Mouse (Mus musculus) gastrocnemius, adult 2 months (tissue): Measurements from ENCODE around the gene Gsg1. TPM values are rescaled to one million over a fixed set of nuclear protein-coding genes. Genes with fewer than 3 reads are reported as not detected.

Source experiments
- DNase-seq: peaks from one replicate; pipeline ENCODE4 v3.0.0; 2022
- H3K27ac ChIP-seq: fragments of 200-600 bp; 2 replicates; pipeline ENCODE4 v1.8.1; 2022; ENCODE audit warnings: mild to moderate bottlenecking
- H3K4me3 ChIP-seq: fragments of 200-600 bp; 2 replicates; pipeline ENCODE4 v1.8.1; 2022; ENCODE audit warnings: mild to moderate bottlenecking, moderate library complexity
- CTCF ChIP-seq: fragments of 200-600 bp; IDR thresholded peaks from 2 replicates; pipeline ENCODE4 v1.8.1; 2022; ENCODE audit warnings: antibody characterized with exemption, mild to moderate bottlenecking, moderate library complexity
- intact Hi-C: fragments of 180-260 bp; cut with DNase I; formaldehyde crosslinking; loops from one replicate; pipeline ENCODE4 v1.15.1; 2025
- total RNA-seq, 2 experiments: library from RNA; stranded (reverse); gene quantifications; 2 replicates each; pipeline ENCODE4 v1.2.3; 2021

Gsg1 gene
- total RNA-seq, 2 experiments from 2014 or later = not detected

DNA sequence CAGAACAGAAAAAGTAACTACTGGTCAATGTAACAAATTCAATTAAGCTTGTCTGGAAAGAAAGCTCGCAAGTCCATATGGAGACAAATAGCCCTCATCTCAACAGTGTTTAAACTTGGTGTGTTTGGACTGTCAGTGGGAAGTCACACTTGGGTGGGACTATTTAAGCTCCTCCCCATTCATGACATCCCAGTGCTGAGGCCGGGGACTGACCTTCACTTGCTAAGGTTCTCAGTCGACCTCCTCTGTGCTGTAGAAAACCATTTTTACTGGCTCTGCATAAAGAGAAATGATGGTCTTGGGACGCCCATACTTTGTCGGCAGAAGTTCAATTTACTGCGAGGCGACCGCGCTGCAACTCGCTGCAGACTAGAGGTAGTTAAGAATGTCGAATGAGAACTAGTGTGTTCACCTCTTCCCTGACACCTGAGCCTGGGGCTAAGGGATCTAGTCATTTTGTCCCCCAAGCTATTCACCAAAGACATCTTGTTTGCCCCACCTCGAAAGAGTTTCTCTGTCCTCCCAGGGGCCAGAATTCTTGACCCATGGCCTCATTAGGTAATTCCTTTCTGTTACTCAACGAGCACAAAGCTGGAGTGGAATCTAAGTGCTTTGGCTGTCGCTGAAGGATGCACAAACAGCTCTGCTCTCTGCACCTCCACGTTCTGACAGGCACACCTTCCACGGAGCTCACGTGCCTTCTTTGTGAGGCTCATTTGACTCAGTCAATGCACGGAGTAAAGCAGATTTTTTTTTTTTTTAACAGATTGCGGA is 3.0 kb downstream of the Gsg1 start:
- TF ChIP-seq CTCF = no peak
- intact Hi-C loops = loop anchor here (2.0 kb wide), 1 partner anchor 118 kb away; no protein-coding TSS in a partner anchor
- no peak for DNase-seq
- Histone ChIP-seq H3K4me3 (no peak overlapping the region), H3K27ac (peak overlapping the region; percentile 81)

DNA sequence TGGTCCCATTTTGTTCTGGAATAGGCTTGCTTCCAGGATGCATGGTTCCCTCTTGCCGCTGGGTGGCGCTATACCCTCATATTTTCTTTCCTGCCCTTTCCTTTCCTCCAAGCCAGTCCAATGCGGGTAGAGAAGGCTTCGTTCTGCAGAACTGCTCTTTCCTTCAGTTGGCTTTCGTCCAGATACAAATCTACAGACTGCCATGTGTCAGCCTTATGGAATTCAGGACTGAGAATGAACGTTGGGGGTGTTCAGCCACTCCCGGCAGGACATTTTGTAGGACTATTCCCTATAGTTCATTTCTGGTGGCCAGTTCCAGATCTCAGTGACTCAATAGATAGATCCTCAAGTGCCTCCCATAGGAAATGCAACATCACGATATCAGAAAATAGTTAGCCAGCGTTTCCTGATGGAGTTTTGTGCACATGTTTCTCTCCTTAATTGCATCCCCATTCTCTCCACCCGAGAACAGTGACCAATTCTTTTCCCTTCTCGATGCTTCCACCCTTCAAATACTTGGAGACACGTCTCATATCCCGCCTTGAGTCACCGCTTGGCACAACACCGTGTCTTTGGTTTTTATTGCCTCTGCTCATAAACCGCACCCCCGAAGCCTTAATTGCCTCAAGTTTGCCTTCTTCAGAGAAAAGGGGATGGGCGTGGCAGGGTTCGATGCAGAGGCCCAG is 4.2 kb downstream of the Gsg1 start:
- Histone ChIP-seq H3K4me3 (peak overlapping the region; percentile 53), H3K27ac (peak overlapping the region; percentile 81)
- peak; percentile 83 for DNase-seq
- intact Hi-C loops = loop anchor here (1.0 to 5.0 kb wide), 4 partner anchors 103 to 150 kb away; no protein-coding TSS in a partner anchor
- TF ChIP-seq CTCF = peak; percentile 96

DNA sequence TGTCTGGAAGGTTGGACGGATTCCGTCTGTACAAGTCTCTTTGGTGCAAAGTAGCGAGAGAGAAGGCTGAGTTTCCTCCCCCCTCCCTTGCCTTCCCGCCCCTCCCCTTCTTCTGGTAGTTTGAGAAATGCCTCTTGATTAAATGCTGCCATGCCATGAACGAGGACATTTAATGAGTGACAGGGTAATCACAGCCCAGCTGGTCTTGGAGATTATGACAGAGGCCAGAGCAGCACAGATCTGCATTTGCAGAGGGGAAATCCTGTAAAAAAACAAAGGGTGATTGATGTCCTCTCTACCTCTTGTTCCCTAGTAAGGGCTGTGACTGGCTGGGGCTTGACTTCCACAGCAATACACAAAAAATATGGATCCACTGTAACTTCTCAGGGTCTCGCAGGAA is 6.3 kb downstream of the Gsg1 start:
- no peak overlapping the region for H3K4me3 ChIP-seq
- intact Hi-C loops = loop anchor here (5.0 kb wide), 1 partner anchor 101 kb away; no protein-coding TSS in a partner anchor
- no peak for DNase-seq
- no peak for TF ChIP-seq CTCF
- H3K27ac ChIP-seq = no peak overlapping the region

DNA sequence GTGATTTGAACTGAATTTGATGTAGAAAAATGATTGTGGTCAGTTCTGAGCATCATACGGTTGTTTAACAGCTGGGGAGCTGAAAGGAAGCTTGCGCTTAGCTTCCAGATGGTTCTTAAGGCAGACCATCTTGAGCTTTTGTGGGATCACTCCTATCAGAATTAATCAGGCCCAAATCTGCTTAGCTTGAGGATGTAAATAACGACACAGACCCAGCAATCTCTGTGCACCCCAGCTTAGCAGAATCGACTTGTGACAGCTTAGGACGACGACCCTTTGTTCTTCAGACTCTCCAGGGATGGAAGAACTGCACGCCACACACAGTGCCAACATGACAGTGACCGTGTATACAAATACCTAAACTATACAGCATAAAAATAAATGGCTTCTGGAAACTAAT is 8.6 kb downstream of the Gsg1 start:
- intact Hi-C loops = loop anchor here (5.0 kb wide), 1 partner anchor 98 kb away; no protein-coding TSS in a partner anchor
- TF ChIP-seq CTCF = no peak

DNA sequence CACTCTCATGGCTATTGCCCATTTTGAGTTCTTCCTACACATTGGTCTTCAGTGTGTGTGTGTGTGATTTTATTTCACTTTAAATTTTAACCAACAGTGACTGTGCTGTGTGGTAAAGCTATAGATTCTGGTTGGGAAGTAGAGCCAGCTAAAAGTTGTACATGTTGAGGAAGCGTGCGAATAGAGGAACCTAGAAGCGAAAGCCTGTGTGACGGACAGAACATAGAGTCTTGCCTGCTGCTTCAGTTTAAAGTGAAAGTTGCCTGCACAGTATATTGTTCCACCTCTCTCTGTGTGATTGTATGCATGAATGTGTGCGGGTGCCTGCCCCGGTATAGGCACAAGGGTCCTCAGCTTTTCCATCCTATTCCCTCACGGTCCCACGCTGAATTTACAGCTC is 13.8 kb downstream of the Gsg1 start:
- intact Hi-C loops = no loop called here
- Histone ChIP-seq H3K27ac (no peak overlapping the region), H3K4me3 (no peak overlapping the region)
- DNase-seq = no peak
- no peak for TF ChIP-seq CTCF

More for the DNA sequence above, 8.6 kb downstream of the Gsg1 start:
- Histone ChIP-seq H3K27ac (no peak overlapping the region), H3K4me3 (no peak overlapping the region)
- DNase-seq = no peak

DNA sequence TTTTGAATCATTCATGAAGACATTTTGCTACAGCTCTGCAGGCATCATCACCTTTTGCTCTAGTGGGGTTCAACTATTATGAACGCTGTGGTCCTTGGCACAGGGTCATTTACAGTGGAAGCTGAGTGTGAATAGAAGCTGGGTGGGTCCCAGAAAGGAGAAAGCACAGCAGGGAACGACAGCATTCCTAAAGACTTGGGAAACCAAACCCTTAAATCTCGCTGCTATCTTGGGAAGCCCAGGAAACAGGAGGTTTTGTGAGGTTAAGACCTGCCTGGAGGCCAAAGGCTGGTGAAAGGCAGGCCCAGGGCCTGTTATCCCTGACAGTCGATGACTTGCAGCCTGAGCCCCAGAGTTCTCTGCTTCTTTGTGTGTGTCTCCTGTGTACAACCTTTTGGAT is 15.9 kb downstream of the Gsg1 start:
- no peak for TF ChIP-seq CTCF
- intact Hi-C loops = loop anchor here (10.0 kb wide), 1 partner anchor 153 kb away; no protein-coding TSS in a partner anchor
- H3K4me3 ChIP-seq = no peak overlapping the region
- DNase-seq = no peak
- no peak overlapping the region for H3K27ac ChIP-seq

DNA sequence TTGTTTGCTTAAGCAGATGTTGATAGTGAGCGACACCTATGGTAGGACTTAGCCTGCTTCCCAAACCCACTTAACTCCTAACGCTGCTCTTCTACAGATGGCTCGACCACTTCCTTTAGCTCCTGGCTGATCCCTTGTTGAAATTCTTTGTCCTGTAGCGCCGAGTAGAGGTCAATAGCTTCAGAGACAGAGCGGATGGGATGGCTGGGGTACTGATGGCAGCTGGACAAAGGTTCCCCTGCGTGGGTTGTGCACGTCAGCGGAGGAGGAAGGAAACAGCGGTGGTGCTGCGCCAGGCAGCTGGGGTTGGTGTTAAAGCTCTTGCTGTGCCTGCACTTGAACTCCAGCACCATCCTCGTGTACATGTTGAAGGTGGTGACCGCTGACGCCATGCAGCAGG is 16.8 kb downstream of the Gsg1 start:
- TF ChIP-seq CTCF = no peak; the same call in 1 of the 2 replicates
- Histone ChIP-seq H3K4me3 (no peak overlapping the region), H3K27ac (no peak overlapping the region)
- intact Hi-C loops = loop anchor here (10.0 kb wide), 1 partner anchor 153 kb away; no protein-coding TSS in a partner anchor
- no peak for DNase-seq

DNA sequence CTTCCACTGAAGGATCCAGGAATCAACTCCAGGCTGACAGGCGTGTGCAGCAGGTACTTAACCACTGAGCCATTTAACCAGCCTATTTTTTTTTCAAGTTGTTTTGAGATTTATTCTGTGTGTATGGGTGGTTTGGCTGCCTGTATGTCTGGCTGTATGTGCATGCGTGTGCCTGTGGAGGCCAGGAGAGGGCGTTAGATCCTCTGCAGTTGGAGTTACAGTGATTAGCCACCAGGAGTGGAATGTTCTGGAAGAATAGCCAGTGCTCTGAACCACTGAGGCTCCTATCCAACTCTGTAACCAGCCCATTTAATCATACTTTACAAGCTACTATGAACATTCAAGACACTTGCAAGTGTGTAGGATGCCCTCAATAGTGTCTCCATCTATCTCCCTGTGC is 17.6 kb downstream of the Gsg1 start:
- intact Hi-C loops = loop anchor here (10.0 kb wide), 1 partner anchor 152 kb away; no protein-coding TSS in a partner anchor
- H3K4me3 ChIP-seq = no peak overlapping the region

DNA sequence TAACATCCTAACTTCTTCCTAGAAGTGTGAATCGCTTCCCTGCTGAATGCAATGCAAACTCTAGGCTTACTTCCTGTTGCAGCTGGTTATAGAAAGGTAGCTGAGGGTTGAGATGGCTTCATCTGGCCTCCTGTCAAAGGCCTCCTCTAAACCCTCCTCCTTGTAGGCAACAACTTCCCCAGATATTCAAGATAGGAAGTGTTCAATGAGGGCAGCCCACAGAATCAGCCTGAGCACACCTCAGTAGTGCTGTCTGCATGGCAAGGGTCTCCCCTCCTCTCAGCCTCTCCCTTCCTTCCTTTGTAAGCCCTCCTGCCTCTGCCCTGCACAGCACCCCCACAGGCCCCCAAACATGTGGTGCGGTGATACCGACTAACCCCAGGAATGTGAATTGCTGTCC is 18.4 kb downstream of the Gsg1 start:
- no peak overlapping the region for H3K27ac ChIP-seq
- H3K4me3 ChIP-seq = no peak overlapping the region
- intact Hi-C loops = loop anchor here (10.0 kb wide), 1 partner anchor 151 kb away; no protein-coding TSS in a partner anchor
- no peak for TF ChIP-seq CTCF
- no peak for DNase-seq

More for the DNA sequence above, 17.6 kb downstream of the Gsg1 start:
- no peak overlapping the region for H3K27ac ChIP-seq
- TF ChIP-seq CTCF = no peak
- DNase-seq = no peak

DNA sequence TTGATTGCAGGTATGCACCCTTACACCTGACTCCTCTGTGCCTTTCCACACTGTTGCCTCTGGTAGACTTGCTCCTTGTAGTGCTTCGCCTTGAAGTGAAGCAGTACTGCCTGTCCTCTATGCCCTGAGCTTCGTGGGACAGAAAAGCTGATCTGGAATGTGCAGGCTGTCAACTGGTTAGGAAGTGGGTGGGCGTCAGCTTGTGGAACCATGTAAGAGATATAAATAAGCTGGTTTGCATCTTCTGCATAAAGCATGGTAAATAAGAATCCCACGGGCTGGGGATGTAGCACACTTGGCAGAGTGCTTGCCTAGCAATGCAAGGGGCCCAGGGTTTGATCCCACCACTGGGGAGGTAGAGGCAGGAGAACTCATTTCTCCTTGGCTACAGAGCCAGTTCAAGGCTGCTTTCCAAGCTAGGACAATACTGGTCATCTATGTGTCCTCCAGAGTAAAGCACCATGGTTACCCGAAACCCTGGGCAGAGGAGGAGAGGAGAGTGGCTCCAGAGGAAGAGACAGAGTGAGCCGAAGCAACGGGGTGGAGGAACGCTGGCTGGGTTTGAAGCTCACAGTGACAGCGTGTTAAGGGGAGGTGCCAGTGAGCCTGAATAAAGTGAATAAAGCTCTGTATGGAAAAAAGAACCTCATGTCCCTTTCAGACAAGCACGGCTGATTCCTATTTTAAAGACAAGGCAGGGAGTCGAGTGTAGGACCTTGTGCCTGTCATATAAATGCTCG is 21.5 kb downstream of the Gsg1 start:
- TF ChIP-seq CTCF = no peak
- intact Hi-C loops = loop anchor here (10.0 kb wide), 1 partner anchor 148 kb away; no protein-coding TSS in a partner anchor
- Histone ChIP-seq H3K4me3 (no peak overlapping the region), H3K27ac (no peak overlapping the region)
- DNase-seq = no peak

DNA sequence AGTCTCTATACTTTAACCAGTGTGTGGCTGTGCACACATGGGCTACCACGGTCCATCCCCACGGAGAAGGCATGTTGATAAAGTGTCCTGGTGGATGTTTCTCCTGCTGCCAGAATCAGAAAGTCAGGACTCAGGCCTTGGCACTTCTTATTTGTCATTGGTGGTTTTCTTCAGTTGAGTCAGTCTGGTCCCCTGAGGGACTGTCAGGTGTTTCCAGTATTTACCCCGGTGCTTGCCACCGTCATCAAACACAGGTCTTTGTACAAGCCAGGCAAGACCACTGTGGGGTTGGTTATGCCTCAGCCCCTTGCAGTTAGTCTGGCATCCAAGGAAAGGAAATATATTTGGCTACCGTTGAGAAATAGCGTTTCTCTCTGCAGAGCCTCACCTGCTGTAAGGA is 23.6 kb downstream of the Gsg1 start:
- Histone ChIP-seq H3K4me3 (no peak overlapping the region), H3K27ac (no peak overlapping the region)
- TF ChIP-seq CTCF = no peak
- intact Hi-C loops = loop anchor here (10.0 kb wide), 1 partner anchor 146 kb away; no protein-coding TSS in a partner anchor
- no peak for DNase-seq

DNA sequence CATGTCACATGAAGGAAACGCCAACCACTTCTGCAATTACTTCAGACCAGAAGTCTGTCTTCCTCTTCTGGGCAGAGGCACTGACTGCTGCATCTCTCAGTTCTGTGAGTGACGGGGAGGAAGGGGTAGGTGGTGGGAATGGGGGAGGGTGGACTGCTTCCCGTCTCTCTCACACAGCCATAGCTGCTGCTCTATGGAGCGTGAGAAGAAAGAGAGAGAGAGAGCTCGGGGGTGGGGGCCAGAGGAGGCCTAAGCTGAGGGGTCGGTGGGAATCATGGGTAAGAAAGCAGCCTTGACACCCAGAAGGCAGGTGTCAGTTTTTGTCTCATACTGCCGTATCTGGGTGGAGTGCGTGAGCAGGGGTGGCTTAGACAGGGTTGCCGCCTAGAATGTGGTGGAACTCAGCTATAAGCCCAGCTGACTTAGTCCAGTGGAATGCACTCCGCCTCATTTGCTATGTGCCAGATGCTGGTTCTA is 25.6 kb downstream of the Gsg1 start:
- no peak for DNase-seq
- no peak overlapping the region for H3K4me3 ChIP-seq
- no peak for TF ChIP-seq CTCF
- intact Hi-C loops = no loop called here
- no peak overlapping the region for H3K27ac ChIP-seq
